Mouse (Mus musculus) left cerebral cortex, postnatal 10 days (tissue): ENCODE results near the gene Lrmda. TPM values are rescaled to one million over a fixed set of nuclear protein-coding genes. Genes with fewer than 3 reads are reported as not detected.

ENCODE experiments used
- DNase-seq, 2 experiments: peaks; one replicate each; pipeline ENCODE4 v3.0.0; 2021 to 2022; ENCODE audit warnings: low spot score in 2 of 2, mixed read lengths in 1 of 2; ENCODE audit errors: extremely low spot score in 1 of 2
- intact Hi-C: fragments of 180-260 bp; cut with DNase I; formaldehyde crosslinking; loops from one replicate; pipeline ENCODE4 v1.15.1; 2025
- total RNA-seq, 2 experiments: library from RNA; stranded (reverse); gene quantifications; 2 replicates each; pipeline ENCODE4 v1.2.3; 2021

Gene Lrmda
- total RNA-seq, 2 experiments from 2014 or later = 1.1 TPM; not detected in 1

DNA sequence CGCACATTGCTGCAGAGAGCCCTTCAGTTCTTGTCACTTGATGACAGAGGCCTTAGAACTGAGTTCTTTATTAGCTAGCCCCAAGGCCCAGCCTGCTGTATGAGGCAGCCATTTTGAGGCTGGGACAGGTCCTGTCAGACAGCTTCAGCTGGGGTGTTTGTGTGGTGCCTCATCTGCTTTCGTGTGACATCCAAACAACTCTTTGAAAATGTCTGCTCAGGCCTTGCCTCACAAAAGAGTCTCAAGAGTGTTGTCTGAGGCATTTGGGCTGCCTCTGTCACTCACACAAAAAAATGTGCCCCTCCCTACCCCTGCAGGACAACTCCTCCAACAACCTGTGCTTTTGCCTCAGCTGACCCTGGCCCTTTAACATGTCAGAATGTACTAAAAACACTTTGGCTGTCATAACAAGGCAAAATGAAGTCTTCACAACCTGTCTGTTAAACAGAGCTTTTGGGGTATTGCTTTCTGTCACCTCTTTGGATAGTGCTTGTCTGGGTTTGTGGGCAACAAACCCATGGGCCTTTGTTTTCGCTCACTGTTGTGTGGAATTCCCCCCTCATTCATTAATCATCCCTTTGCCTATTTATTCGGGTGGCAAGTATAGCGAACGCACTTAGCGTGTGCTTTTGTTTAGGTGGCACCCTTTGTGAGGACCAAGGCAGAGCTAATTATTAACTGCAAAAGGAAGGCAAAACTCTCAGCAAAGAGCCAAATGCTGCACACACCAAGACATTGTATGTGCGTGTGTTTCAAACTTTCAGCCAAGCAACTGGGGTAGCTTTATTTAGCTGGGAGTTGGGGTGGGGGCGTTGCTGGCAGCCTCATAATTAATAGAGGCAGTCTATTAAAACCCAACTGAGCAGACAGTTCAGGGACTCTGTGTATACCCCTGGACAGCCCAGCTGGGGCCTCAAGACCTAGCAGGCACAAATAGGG, 660.5 kb downstream of the Lrmda start:
- intact Hi-C loops = no loop called here
- no peak for DNase-seq

DNA sequence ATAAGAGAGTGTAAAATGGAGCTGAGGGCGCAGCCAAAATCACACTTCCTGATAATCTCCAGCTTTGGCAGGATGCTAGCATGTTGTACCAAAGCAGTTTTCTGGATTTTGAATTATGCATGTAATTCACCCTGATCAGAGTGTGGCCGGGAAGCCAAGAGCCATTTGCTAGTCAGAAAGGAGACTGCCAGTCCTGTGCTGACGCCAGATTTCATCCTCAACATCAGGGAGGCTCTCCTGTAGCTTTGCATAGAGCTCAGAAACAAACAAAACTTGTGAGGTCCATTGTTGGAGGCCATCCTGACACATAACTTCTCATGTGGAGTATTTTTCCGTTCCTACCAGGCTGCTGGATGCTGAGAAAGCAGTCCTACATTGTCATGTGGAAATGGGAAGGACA, 667.4 kb downstream of the Lrmda start:
- DNase-seq = no peak
- intact Hi-C loops = no loop called here

DNA sequence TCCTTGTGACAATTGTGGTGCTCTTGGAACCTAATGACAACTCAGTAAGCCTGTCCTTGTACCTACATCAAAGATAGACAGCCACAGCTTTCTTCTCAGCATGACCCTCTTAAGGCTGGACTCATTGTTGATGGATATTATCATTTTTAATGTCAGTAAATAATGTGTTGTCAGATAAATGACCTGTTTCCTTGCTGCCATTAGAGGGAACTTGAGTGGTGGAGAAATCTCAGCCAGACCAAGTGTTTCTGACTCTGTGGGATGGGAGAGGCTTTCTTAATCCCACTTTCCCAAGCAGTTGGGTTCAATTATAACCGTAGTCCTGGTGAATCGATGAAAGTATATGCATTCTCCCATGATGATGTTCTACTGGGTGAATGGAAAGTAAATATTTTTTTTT, 668.9 kb downstream of the Lrmda start:
- no peak for DNase-seq
- intact Hi-C loops = no loop called here

DNA sequence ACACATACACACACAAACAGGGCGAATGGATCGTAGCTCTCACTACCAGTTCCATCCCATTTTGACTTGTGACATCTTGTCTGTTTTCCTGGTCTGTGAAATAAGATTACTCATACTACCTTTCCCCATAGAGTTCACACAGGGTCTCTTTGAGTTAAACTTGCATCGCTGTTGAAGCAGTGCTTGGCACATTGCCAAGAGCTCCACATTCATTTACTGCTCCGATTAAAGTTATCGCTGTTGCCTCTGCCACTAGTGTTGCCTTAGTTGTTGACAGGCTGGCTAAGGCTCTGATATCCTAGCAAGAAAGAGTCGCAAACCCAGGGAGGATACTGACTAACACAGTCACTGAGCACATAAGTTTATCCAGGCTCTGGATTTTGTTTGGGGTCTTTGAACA, 675.9 kb downstream of the Lrmda start:
- peak in 1 of 2 experiments; percentile 26 for DNase-seq

DNA sequence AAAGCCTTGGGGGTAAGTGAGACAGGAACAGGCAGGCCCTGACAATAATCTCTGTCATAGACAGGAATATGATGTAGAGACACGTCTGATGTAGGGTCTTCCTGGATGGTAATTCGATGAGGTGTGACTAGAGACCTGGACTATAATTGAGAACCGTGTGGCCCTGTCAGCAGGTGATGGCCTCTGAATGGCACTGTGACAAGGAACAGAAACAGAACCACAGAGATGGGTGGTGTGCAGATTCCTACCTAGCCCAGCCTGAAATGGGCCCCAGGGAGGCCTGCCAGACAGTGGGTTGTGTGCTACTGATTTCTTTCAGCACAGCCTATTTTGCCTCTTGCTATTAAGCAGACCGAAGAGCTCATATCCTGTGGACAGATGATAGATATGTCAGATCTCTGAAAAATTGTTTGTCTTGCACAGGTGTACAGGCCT, 676.4 kb downstream of the Lrmda start:
- intact Hi-C loops = no loop called here
- no peak for DNase-seq

More for the DNA sequence above, 675.9 kb downstream of the Lrmda start:
- intact Hi-C loops = no loop called here

DNA sequence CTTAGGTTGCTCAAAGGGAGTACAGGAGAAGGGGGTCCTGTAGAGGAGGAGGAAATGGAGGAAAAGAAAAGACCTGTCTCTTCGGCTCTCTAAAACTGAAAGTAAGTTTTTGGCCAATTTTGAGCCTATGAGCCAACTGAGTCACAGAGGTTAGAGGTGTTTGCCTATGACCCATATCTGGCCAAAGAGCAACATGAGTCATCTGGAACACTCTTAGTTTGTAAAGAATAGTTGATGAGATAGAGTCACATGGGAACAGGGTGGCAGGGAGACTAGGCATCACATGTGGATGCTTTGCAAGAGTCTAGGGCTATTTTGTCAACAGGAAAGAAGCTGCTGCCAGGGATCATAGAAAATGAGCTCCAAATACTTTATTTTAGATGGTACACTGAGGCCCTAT, 680.7 kb downstream of the Lrmda start:
- intact Hi-C loops = no loop called here
- no peak for DNase-seq

DNA sequence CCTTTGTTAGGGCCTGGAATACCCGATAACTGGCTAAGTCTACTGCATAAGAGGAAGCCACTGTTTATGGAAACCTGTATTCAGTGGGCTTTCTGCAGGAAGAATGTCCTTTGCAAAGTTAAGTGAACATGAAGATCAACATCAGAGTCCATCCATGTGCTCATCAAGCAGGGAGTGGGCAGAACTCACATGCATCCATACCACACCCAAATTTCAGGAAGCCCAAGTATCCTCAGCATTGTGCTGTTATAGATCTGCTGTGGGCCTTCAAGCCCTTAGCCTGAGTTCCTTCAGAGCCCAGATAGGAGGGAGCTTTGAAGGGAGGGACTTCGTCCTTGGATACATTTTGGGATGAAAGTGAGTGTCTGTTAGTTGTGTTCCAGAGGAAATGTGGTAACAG, 681.2 kb downstream of the Lrmda start:
- intact Hi-C loops = no loop called here
- DNase-seq = no peak

DNA sequence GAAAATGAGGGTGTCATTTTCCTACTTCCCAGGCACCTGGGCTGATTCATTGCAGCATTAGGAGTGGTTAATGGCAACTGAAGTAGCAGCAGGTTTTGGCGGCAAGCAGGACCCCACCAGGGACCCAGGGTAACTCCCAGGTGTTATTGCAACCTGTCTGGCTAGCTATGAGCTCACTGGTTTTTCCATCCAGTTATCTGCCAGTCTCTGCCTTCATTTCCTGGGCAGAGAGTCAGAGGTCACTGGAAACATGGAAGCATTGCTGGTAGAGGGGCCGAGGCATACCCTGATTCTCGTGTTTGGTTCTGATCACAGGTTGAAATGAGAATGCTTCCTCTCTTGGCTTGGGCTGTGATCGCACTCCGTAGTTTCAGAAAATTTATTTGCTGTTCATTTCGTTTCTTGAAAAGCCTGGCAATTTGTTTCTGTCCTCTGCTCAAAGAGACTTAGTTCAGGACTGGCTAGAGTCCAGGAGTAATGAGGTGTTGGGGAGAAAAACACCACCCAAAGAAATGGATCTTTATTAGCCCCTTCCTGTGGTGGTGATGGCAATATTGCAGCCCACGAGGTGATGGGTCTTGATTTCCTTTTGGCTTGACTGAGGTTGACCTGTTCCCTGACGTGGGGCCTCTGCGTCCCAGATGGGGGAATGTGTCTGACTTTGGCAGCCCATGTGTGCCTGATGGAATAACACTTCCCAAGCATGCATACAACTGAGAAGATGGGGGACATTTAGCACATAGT, 688.6 kb downstream of the Lrmda start:
- no peak for DNase-seq
- intact Hi-C loops = no loop called here

DNA sequence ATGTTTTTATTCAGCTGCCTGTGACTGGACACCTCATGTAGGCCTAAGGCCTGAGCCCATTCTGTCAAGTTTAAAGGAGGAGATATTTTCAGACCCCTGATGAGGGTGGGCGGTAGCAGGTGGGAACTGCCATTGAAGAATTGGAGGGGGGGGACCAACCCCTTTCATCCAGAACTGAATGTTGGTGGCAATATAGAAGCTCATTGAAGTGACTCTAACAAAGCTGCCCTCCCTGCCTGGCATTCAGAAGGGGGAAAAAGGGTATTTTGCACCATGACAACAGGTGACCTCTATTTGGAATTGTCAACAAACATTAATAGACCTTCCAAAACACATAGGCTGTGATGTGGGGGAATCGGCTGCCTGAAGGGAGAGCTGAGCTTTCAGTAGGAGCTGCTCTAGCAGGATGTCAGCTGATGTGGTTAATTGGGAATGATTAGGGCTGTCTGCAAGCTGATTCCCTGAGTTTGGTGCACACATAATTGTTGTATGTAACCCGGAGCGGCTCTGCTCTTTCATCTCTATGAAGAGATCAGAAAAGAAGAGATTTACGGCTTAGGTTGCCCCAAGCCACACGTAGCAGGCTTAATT, 690.7 kb downstream of the Lrmda start:
- intact Hi-C loops = no loop called here
- no peak for DNase-seq

DNA sequence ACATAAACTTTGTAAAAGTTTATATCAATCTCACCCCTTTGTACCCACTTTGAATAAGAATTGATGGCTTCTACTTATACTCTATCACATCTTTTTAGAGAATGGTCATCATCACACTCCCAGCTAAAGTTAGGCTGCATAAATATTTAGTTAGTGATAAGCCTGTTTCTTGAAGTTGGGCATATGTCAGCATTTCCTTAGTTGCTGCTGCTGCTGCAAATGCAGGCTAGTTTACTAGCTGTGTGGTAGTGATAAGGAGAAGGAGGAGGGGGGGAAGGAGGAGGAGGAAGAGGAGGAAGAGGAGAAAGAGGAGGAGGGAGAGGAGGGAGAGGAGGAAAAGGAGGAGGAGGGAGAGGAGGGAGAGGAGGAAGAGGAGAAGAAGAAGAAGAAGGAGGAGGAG, 692.9 kb downstream of the Lrmda start:
- no peak for DNase-seq
- intact Hi-C loops = no loop called here

DNA sequence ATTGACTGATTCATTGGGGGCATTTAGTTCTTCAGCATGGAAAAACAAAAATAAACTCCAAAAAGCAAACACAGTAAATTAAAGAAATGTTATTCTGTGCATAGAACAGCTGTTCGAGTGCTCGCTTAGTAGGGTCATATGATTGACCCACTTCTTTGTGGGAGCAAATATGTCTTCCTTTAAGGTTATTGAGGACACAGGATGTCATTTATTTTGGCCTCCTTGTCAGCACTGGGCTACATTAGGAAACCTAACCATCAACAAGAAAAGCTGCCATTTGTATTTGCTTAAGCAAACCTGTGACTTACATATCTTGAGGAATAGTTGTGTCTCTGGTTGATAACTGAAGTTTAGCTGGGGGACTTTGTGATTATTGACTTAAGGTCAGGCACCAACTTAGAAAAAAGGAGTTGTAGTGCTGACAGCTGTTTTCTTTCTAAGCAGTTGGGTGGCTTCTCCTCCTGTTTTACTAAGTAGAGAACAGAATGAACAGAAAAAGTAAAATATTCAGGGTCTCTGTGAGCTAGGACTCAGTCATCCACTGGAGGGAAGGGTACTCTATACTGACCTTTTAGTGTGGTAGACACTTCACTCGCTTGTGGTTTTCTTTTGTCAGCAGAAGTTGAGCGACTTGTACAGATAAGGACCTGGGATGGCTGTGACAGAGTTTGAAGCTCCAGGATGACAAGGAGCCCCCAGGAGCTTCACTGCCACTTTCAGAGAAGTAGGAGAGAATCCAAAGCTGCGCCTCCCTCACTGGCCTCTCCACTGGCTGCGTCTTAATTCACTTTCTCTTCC, 696.3 kb downstream of the Lrmda start:
- no peak for DNase-seq
- intact Hi-C loops = no loop called here

DNA sequence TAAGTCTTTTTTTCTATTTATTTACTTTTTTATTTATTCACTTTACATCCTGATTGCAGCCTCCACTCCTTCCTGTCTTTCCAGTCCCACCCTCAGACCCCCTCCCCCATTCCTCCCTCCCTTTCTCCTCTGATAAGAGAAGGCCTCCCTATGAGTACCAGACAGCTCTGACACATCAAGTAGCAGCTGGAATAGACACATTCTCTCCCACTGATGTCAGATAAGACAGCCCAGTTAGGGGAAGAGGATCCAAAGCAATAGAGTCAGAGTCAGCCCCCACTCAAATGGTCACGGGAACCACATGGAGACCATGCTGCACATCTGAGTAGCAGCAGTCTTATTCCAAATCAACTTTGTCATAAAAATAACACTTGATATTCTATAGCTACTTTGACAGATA, 700.5 kb downstream of the Lrmda start:
- DNase-seq = no peak
- intact Hi-C loops = no loop called here

DNA sequence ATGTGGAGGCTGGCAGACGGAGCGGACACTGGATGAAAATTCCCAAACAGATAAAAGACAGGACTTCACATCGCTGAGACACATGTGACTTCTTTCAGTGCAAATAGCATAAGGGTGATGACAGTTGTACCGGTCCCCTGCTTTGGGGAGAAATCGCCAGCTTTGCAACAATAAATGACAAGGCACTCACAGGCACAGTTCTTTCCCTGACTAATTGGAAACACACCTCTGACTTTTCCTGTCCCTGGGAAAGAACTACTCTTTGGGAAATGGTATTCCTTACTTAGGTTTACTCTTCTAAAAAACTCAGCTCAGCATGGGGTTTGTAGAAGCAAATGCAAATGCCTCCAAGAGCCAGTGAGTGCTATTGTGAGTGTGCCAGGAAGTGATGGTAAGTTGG, 702.3 kb downstream of the Lrmda start:
- DNase-seq = no peak
- intact Hi-C loops = no loop called here

DNA sequence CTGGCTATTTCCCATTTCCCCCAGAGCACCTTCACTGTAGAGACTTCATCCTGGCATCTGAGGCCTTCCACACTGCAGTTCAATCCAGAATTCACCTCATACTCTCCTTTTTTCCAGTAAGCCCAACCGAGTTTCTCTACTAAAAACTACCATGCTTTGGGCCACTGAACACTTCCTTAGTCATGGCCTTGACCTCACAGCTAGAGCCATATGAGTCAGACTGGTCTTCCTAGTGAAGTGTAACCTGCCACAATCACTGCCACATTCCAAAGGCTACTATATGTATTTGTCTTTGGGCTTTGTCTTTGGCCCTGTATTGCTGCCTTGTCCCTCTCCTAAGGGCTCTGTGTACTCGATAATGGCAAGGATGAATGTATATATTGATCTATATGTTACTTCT, 708.0 kb downstream of the Lrmda start:
- no peak for DNase-seq
- intact Hi-C loops = no loop called here

DNA sequence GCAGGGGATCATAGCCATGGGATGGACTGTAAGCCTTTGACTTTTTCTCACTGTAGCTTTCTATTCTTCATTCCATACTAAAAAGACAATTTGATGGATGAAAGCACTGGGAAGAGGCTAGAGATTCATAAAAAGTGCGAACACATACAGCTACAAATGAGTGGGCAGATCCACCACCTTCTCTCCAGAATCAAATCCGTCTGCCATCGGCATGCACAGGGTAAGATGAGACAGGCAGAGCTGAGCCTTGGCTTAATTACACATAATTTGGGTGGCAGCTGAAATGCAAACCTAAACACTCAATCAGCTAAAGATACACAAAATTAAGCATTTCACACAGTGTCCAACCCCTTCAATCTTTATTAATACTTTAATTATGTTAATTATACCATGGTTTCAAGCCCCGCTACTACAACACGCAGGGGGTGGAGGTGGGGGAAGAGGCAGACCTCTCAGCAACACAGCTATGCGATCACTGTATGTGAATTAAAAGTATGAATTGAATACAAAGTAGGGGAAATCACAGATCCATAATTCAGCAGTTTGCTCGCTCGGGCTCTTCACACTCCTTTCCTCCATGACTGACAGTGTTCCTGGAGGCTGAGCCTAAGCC, 709.2 kb downstream of the Lrmda start:
- no peak for DNase-seq
- intact Hi-C loops = no loop called here

DNA sequence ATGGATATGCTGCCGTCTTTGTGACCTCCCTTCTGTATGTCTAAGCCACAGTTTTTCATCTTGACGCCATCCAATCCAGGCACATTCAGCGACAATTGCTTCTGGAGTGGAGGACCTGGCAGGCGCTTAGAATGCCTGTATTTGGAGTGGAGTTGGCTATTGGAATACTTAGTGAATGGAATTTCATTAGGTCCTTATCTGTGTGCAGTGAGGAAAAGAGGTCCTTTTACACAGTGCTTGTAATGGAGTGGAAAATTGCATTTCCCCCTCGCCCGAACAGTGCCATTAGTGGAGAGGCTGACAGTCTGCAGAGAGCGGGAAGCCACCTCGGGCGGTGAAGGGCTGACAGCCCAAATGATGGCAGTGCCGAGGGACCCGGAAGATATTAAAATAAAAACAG, 719.1 kb downstream of the Lrmda start:
- DNase-seq = no peak
- intact Hi-C loops = no loop called here

DNA sequence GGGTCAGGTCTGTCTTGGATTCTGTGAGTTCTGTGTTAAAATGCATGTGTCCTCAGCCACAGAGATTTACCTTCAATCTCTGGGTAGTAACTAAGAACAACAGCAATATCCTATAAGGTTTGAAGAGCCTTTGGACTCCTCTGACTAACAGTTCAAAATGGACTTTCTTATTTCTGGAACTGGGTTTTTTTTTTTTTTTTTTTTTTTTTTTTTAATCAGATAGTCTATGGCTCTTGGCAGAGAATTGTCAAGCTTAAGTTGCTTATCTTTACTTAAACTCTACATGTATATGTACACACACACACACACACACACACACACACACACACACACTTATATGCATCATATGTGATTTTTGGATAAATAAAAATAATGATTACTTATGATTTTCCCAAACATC, 723.0 kb downstream of the Lrmda start:
- no peak for DNase-seq
- intact Hi-C loops = no loop called here

DNA sequence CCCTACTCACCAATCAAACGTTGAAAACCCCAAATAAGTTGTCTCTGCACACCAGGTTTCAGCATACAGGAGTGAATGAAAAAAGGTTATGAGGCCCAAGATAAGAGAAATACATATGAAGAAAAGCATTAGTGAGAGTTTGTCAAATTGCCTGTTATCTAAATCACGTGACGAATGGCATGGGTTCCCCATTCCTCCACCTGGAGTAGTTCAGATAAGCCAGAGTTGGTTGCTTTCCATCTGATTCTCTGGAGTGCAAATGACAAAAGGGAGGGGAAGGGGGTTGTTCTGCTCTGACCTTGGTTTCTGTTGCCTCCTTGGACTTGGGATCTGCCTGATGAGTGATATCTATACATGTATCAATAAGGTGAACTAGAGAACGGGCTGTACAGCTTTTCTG, 723.8 kb downstream of the Lrmda start:
- intact Hi-C loops = no loop called here
- no peak for DNase-seq

DNA sequence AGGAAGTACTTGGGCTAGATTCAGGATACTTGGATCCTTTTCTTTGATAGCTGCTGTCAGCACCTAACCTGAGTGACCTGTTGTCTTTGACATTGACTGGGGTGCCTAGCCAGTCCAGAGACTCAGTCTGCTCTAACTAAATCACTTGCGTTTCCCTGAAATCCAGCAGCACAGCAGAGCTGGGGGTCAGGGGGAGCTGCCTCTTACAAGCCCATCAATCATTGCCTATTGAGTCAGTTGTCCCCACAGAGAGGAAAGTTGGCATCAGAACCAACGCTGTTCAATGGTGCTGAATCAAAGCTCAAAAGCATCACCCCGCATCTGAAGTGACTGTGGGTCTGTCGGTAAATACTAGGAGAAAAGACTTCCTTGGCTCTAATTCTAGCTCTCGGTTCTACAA, 725.2 kb downstream of the Lrmda start:
- intact Hi-C loops = no loop called here

More for the DNA sequence above, 725.2 kb downstream of the Lrmda start:
- DNase-seq = no peak
